Mouse (Mus musculus): ENCODE measurements around the gene Tango2. TPM values are rescaled to one million over a fixed set of nuclear protein-coding genes. Genes with fewer than 3 reads are reported as not detected.

Tango2 gene
- total and polyA plus RNA-seq, 2 experiments from 2014 or later = 63.3 to 99.2 TPM

DNA sequence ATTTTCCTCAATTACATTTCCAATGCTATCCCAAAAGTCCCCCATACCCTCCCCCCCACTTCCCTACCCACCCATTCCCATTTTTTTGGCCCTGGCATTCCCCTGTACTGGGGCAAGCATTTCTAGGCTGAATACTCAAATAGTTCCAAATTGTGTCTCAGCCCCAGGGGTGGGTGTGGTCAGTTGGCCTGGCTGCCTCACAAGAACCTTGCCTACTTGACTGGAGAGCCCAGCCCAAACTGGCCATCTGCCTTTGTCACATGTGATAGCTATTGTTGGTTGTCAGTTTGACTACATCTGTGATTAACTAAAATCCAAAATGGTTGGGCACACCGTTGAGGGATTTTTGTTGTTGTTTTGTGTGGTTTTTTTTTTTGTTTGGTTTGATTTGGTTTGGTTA is 9.1 kb upstream of the Tango2 start:
- 75% methylated on average over 1 of the region's 1 CpGs for WGBS
- Histone ChIP-seq H3K27me3 (ENCODE audit: insufficient read depth, low read length) (no peaks in the 10 kb centered on the region), H3K9me3 (ENCODE audit: low read length) (no peaks in the 10 kb centered on the region), H3K4me2 (ENCODE audit: low read depth, low read length) (no peak overlapping the region), H3K27ac (no peak overlapping the region), H3K36me3 (ENCODE audit: insufficient read depth, low read length) (no peaks in the 10 kb centered on the region), H3K4me3 (ENCODE audit: low read length) (no peak overlapping the region), H3K9ac (replicated peaks; ENCODE audit: low read length) (no peak overlapping the region), H3K4me1 (ENCODE audit: insufficient read depth, low read length) (no peaks in the 10 kb centered on the region)
- no peak for TF ChIP-seq CTCF (IDR thresholded peaks at IDR 0.05; ENCODE audit: low read depth)
- no peak for ATAC-seq
- DNase-seq (ENCODE audit: low spot score) = no peak

GRCm38 (mm10) chr16:18353106-18353505 is 5.2 kb upstream of the Tango2 start:
- Histone ChIP-seq H3K27me3 (ENCODE audit: insufficient read depth, low read length) (no peaks in the 10 kb centered on the region), H3K27ac (no peak overlapping the region), H3K36me3 (ENCODE audit: insufficient read depth, low read length) (no peaks in the 10 kb centered on the region), H3K4me3 (ENCODE audit: low read length) (no peak overlapping the region), H3K9me3 (ENCODE audit: low read length) (no peaks in the 10 kb centered on the region), H3K4me1 (ENCODE audit: insufficient read depth, low read length) (peaks cover 10% of the 10 kb centered on the region; the same call in 1 of the 2 replicates), H3K4me2 (ENCODE audit: low read depth, low read length) (no peak overlapping the region), H3K9ac (replicated peaks; ENCODE audit: low read length) (0 out of 2 replicates have a peak overlapping the region, but pooled peaks have one; percentile 13)
- DNase-seq (ENCODE audit: low spot score) = no peak
- 70% methylated on average over 1 of the region's 1 CpGs for WGBS
- no peak for ATAC-seq
- 0 out of 2 replicates have a peak, but pooled peaks have one; percentile 14 for TF ChIP-seq CTCF (IDR thresholded peaks at IDR 0.05; ENCODE audit: low read depth)

DNA sequence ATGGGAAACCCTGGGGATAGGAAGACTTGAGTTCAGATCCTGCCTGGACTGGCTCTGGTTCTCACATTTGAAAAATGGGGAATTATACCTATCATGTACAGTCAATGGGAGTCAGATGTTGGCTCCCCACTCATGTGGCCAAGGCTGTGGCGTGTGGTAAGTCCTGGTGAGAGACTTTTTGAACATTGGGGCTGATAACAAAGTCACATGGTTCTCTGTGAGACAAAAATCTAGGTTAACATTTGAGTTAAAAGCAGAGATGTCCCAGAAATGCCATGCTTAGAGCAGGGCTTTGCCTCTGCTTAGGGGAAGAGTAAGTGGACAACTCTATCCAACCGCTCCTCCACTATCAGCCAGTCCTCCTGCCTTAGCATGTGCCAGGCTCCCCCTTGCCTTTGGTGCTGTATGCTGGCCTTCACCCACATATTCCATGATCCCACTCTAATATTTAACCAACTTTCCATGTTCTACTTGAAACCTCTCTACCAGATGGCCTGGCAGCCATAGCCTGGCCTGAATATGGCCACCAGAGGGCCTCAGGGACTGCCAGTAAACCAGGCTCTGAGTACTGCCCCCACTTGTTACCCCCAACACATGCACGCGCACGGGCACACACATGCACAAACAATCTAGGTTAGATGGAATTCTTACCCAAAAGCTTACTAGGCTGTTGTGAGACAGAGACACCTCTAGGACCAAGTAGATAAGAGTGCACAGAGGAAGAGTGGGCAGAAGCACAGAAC is 3.6 kb upstream of the Tango2 start:
- no peak overlapping the region for H3K4me2 ChIP-seq (ENCODE audit: low read depth, low read length)
- no peak overlapping the region for H3K9ac ChIP-seq (replicated peaks; ENCODE audit: low read length)
- no peak overlapping the region for H3K27ac ChIP-seq
- H3K27me3 ChIP-seq (ENCODE audit: insufficient read depth, low read length) = no peaks in the 10 kb centered on the region
- no peaks in the 10 kb centered on the region for H3K36me3 ChIP-seq (ENCODE audit: insufficient read depth, low read length)
- H3K9me3 ChIP-seq (ENCODE audit: low read length) = no peaks in the 10 kb centered on the region
- peak; percentile 66 for DNase-seq (ENCODE audit: low spot score)
- WGBS = 51% methylated on average over 5 of the region's 5 CpGs
- ATAC-seq = no peak
- H3K4me3 ChIP-seq (ENCODE audit: low read length) = no peak overlapping the region
- peak; percentile 82 for TF ChIP-seq CTCF (IDR thresholded peaks at IDR 0.05; ENCODE audit: low read depth)
- H3K4me1 ChIP-seq (ENCODE audit: insufficient read depth, low read length) = peaks cover 14% of the 10 kb centered on the region; the same call in 1 of the 2 replicates

GRCm38 (mm10) chr16:18349761-18350325 is 1.9 kb upstream of the Tango2 start:
- H3K4me2 ChIP-seq (ENCODE audit: low read depth, low read length) = peak overlapping the region; percentile 86

GRCm38 (mm10) chr16:18348601-18349175 is 785 bp upstream of the Tango2 start:
- H3K27me3 ChIP-seq (ENCODE audit: insufficient read depth, low read length) = no peaks in the 10 kb centered on the region
- under 1% methylated on average over 28 of the region's 28 CpGs for WGBS
- ATAC-seq (no peak; the same call in 1 of the 2 replicates), DNase-seq (ENCODE audit: low spot score) (peak; percentile 63)
- peak overlapping the region; percentile 86 for H3K4me2 ChIP-seq (ENCODE audit: low read depth, low read length)
- no peaks in the 10 kb centered on the region for H3K9me3 ChIP-seq (ENCODE audit: low read length)
- TF ChIP-seq CTCF (IDR thresholded peaks at IDR 0.05; ENCODE audit: low read depth) = no peak
- H3K4me3 ChIP-seq (ENCODE audit: low read length) = peak overlapping the region; percentile 67
- H3K36me3 ChIP-seq (ENCODE audit: insufficient read depth, low read length) = no peaks in the 10 kb centered on the region
- H3K9ac ChIP-seq (replicated peaks; ENCODE audit: low read length) = peak overlapping the region; percentile 68
- peaks cover 18% of the 10 kb centered on the region; the same call in 1 of the 2 replicates for H3K4me1 ChIP-seq (ENCODE audit: insufficient read depth, low read length)
- peak overlapping the region; percentile 68 for H3K27ac ChIP-seq

More at GRCm38 (mm10) chr16:18349761-18350325, 1.9 kb upstream of the Tango2 start:
- H3K27ac ChIP-seq = no peak overlapping the region
- TF ChIP-seq CTCF (IDR thresholded peaks at IDR 0.05; ENCODE audit: low read depth) = no peak
- H3K4me3 ChIP-seq (ENCODE audit: low read length) = peak overlapping the region; percentile 7; the same call in 1 of the 2 replicates
- H3K9me3 ChIP-seq (ENCODE audit: low read length) = no peaks in the 10 kb centered on the region
- H3K9ac ChIP-seq (replicated peaks; ENCODE audit: low read length) = no peak overlapping the region
- WGBS = 59% methylated on average over 12 of the region's 12 CpGs
- peaks cover 14% of the 10 kb centered on the region; the same call in 1 of the 2 replicates for H3K4me1 ChIP-seq (ENCODE audit: insufficient read depth, low read length)
- no peaks in the 10 kb centered on the region for H3K27me3 ChIP-seq (ENCODE audit: insufficient read depth, low read length)
- ATAC-seq = no peak
- DNase-seq (ENCODE audit: low spot score) = no peak
- H3K36me3 ChIP-seq (ENCODE audit: insufficient read depth, low read length) = no peaks in the 10 kb centered on the region

- DNase-seq (ENCODE audit: low spot score) = peak; percentile 93
- no peak overlapping the region for H3K9ac ChIP-seq (replicated peaks; ENCODE audit: low read length)
- H3K36me3 ChIP-seq (ENCODE audit: insufficient read depth, low read length) = no peaks in the 10 kb centered on the region
- no peaks in the 10 kb centered on the region for H3K27me3 ChIP-seq (ENCODE audit: insufficient read depth, low read length)
- peak; percentile 92 for TF ChIP-seq CTCF (IDR thresholded peaks at IDR 0.05; ENCODE audit: low read depth)
- peak; percentile 45 for ATAC-seq
- no peak overlapping the region for H3K4me2 ChIP-seq (ENCODE audit: low read depth, low read length)
- H3K27ac ChIP-seq = no peak overlapping the region
- H3K9me3 ChIP-seq (ENCODE audit: low read length) = no peaks in the 10 kb centered on the region
- WGBS = 4% methylated on average over 3 of the region's 3 CpGs
- H3K4me3 ChIP-seq (ENCODE audit: low read length) = no peak overlapping the region
- peaks cover 29% of the 10 kb centered on the region for H3K4me1 ChIP-seq (ENCODE audit: insufficient read depth, low read length)
Observed at GRCm38 (mm10) chr16:18345243-18345642, 2.7 kb downstream of the Tango2 start.
